Mouse (Mus musculus) spleen, adult 10 weeks (tissue): ENCODE measurements around the gene Ilf3. TPM values are rescaled to one million over a fixed set of nuclear protein-coding genes. Genes with fewer than 3 reads are reported as not detected.

Experiments used
- polyA plus RNA-seq: library from polyadenylated mRNA; stranded (reverse); fragments of 350-450 nt; fragmentation: Illumina TruSeq; extraction: RNeasy Lipid Tissue Mini Kit (QIAGEN cat#74804); gene quantifications from one replicate; pipeline ENCODE4 v1.2.3, GENCODE M21; 2015; ENCODE audit warnings: low replicate concordance; ENCODE audit not compliant: insufficient read depth

Ilf3 gene
- polyA plus RNA-seq: 61.6 TPM

GRCm38 (mm10) chr9:21367357-21368111, at the start of gene Ilf3:
Gene Ilf3 (plus strand): TSS chr9:21367871.

GRCm38 (mm10) chr9:21320619-21321512, 46.8 kb upstream of the Ilf3 start, which contains the start of gene Slc44a2:
Gene Slc44a2 (plus strand): TSS chr9:21320698.

GRCm38 (mm10) chr9:21411669-21412550, 44.2 kb downstream of the Ilf3 start, which contains the start of gene Qtrt1:
Gene Qtrt1 (plus strand): TSS chr9:21411837.

GRCm38 (mm10) chr9:21424631-21425555, 57.2 kb downstream of the Ilf3 start, which contains the start of gene Dnm2:
Gene Dnm2 (plus strand): TSS chr9:21424908.

Other genes starting within 250 kb of the Ilf3 start
- gene Tyk2, start 236.6 kb upstream of the Ilf3 start, polyA plus RNA-seq: 33.0 TPM
- gene Cdc37, start 217.9 kb upstream of the Ilf3 start, polyA plus RNA-seq: 112 TPM
- gene Pde4a, start 202.2 kb upstream of the Ilf3 start, polyA plus RNA-seq: 8.6 TPM
- 18.0 TPM for gene Keap1, start 128.5 kb upstream of the Ilf3 start, polyA plus RNA-seq
- gene S1pr5, start 119.4 kb upstream of the Ilf3 start, polyA plus RNA-seq: 3.4 TPM
- 8.0 TPM for gene Atg4d, start 102.6 kb upstream of the Ilf3 start, polyA plus RNA-seq
- gene Kri1, start 79.9 kb upstream of the Ilf3 start, polyA plus RNA-seq: 70.9 TPM
- 23.0 TPM for gene Cdkn2d, start 76.5 kb upstream of the Ilf3 start, polyA plus RNA-seq
- gene Ap1m2, start 55.5 kb upstream of the Ilf3 start, polyA plus RNA-seq: 4.0 TPM
- gene Slc44a2, start 47.2 kb upstream of the Ilf3 start, polyA plus RNA-seq: 243 TPM
- gene Qtrt1, start 44.0 kb downstream of the Ilf3 start, polyA plus RNA-seq: 11.4 TPM
- 78.1 TPM for gene Dnm2, start 57.0 kb downstream of the Ilf3 start, polyA plus RNA-seq
- gene Tmed1, start 142.4 kb downstream of the Ilf3 start, polyA plus RNA-seq: 4.4 TPM
- gene AB124611, start 158.3 kb downstream of the Ilf3 start, polyA plus RNA-seq: 147 TPM
- 22.7 TPM for gene Carm1, start 179.0 kb downstream of the Ilf3 start, polyA plus RNA-seq
- gene Timm29, start 224.9 kb downstream of the Ilf3 start, polyA plus RNA-seq: 34.5 TPM
- gene Yipf2, start 225.0 kb downstream of the Ilf3 start, polyA plus RNA-seq: 13.1 TPM
- gene Smarca4, start 248.3 kb downstream of the Ilf3 start, polyA plus RNA-seq: 29.3 TPM